Mouse (Mus musculus): ENCODE measurements around the gene Rbfox3.

Gene Rbfox3

DNA sequence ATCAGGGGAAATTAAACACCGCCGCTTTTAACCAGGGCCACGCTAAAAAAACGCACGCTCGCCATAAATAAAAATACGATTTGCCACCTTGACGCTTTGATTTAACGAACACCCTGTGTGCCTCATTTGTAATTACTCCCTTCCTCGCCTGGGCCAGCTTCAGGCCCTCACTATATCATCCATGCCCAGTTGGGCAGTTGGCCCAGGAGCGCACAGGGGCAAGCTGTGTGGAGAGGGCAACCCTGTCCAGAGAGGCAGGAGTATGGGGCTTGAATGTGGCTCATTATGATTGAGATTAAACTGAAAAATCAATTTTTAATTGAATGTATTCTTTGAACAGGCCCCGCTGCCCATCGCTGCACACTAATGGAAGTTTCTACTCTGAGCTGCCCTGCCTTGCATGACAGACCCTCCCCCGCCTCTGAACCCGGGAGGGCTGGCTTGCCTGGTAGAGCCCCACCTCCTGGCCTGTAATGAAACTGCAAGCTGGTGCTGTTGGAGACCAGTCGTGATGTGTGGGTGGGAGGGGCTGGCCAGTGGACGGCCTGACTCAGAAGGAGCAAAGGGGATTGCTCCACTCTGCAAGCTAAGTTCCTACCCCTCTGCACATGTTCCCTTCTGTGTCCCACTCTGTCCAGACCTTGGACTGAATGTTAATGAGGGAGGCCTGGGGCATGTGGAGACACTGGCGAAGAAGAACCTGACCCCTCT, 376.9 kb downstream of the Rbfox3 start:
- peak; percentile 54 for DNase-seq

- no peak for DNase-seq
These were observed 381.1 kb downstream of the Rbfox3 start for GRCm38 (mm10) chr11:118530313-118530712.

DNA sequence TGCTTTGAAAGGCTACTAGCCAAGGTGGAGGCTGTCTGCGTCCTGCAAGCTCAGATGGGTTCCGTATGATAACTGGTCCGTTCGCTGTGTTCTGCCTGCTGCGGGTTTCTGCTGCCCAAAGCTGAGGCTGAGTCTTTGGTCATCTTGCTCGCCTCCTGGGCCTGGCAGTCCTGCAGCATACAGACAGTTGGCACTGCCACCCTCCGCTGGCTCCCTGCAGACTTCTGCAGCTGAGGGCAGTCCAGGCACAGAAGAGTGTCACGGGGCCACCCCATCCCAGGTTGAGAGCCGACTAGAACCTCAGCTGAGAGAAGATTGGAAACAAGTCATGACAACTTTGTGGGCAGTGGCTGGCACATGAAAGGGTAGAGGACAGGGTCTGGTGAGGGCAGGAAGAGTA, 382.6 kb downstream of the Rbfox3 start:
- DNase-seq, result no peak

GRCm38 (mm10) chr11:118525059-118525458, 386.3 kb downstream of the Rbfox3 start:
- no peak for DNase-seq

GRCm38 (mm10) chr11:118523496-118524145, 387.8 kb downstream of the Rbfox3 start:
- no peak for DNase-seq

DNA sequence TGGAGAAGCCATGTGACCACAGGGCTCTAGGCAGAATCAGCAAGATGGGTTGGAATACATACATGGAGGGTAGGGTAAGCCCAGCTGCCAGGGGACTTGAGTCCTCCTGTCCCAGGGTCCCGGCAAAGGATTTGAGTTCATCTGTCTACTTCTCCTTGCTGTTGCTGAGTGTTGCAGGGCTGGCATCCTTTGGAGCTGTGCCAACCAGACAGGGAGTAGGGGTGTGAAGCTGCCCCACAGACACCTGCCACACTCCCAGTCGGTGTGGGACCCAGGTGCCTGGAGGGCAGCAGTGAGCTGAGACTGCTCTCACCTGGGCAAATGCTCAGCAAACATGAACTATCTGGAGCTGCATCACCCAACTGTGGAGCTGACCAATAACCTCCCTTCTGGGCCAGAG, 390.5 kb downstream of the Rbfox3 start:
- no peak for DNase-seq

DNA sequence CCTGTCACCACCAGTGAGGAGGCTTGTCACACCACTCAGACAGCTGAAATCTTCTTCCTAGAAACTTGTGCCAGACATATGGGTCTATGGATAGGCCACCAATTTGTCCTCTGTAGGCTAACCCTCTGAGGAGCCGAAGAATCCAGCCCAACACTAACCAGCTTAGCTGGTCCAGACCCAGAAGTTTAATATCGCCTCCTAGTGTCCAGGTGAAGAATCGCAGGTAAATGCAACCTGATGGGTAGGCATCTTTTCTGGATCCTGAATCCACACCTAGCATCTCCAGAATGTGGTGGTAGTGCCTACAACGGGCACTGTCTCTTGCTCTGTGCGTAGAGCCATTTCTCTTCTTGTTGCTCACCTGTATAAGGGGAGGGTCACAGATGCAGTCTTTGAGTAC, 391.1 kb downstream of the Rbfox3 start:
- DNase-seq, result no peak

- no peak for DNase-seq
These were observed 392.7 kb downstream of the Rbfox3 start for GRCm38 (mm10) chr11:118518743-118519142.

DNA sequence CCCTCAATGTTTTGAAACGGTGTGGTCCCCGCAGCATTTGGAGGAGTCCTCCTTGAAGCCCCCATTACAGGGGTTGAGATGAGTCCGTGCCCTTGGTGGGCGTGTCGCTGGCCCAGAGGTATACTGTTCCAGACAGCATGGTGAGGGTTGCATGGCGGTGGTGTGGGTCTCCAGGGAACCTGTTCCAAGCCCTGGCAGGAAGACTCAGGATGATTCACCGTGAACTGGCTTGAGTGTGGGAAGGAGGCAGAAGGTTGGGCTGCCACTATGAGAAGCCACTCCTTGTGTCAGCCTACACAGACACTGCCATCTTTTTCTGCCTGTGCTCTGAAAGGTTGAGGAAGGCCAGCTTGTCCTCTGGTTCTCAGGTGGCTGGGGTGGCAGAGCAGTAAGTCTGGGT, 393.5 kb downstream of the Rbfox3 start:
- DNase-seq, result no peak

GRCm38 (mm10) chr11:118512257-118512910, 399.0 kb downstream of the Rbfox3 start:
- DNase-seq, result no peak

DNA sequence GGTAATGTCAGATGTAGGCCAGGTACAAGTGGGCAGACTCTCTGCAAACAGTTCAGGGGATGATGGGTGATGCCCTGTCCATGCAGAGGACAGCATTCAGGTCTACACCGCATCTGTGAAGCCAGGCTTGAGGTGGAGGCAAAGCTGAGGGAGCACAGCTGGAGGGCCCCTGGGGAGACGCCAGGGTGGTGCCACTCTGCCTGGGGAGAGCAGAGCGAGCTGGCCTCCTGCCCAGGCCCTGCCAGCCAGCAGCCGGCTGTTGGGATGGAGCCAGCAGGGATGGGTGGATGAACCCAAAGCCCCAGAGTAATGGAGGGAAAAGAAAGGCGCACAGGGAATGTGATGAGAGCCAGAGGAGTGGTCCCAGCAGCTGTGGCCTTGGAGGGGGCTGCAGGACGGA, 399.5 kb downstream of the Rbfox3 start:
- DNase-seq, result peak; percentile 74

- DNase-seq, result no peak
These were observed 403.1 kb downstream of the Rbfox3 start for GRCm38 (mm10) chr11:118508341-118508740.

GRCm38 (mm10) chr11:118507904-118508303, 403.5 kb downstream of the Rbfox3 start:
- peak; percentile 82 for DNase-seq

GRCm38 (mm10) chr11:118507095-118507494, 404.3 kb downstream of the Rbfox3 start:
- DNase-seq, result no peak

- no peak for DNase-seq
These were observed 407.3 kb downstream of the Rbfox3 start for GRCm38 (mm10) chr11:118504180-118504454.

- DNase-seq, result no peak
These were observed 407.8 kb downstream of the Rbfox3 start for GRCm38 (mm10) chr11:118503418-118504179.

GRCm38 (mm10) chr11:118502990-118503389, 408.4 kb downstream of the Rbfox3 start:
- DNase-seq, result no peak

GRCm38 (mm10) chr11:118496066-118496689, 415.2 kb downstream of the Rbfox3 start:
- peak; percentile 57 for DNase-seq

DNA sequence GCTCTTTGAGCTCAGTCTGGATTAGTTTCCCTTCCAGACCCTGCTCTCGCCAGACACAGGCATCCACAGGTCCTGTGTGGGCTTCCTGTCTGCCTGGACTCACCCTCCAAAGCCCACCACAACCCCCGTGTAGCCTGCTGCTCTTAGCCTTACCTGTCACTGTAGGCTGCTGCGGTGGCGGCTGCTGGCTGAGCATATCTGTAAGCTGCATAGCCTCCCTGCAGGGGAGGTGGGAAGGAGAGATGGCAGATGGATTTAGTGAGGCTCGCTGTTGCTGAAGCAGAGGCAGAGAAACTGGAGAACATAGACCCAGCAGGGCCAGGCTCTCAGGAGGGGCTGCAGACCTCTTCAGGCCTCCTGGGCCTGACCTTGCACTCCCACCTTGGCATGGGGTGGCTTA, 416.3 kb downstream of the Rbfox3 start:
- no peak for DNase-seq

DNA sequence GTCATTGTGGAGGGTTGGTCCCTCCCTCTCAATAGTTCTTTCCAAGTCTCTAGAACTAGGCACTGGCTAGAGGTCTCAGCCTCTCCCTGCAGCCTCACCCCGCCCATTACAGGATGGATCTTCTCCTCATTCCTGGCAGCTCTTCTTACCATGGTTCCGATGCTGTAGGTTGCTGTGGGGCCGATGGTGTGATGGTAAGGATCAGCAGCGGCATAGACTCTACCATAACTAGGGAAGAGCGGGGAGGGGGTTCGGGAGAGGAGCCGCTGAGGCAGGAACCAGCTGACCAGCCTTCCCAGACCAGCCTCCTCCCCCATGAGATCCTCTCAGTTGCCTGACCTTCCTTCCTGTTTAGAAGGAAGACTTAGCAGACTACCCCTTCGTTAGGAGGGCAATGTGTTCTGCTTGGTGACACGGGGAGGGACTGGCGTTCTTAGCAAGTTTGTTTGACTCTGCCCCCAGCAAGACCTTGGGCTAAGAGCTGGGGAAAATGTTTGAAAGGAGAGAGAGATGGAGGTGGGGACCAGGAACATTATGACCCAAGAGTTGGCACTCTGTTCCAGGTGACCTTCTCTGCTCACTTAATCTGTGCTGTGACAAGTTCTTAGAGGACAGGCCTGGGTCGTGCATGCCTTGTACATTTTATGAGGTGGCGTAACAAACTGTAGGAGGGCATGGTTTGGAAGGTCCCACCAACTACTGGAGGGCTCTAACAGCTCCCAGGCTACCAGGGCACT, 417.2 kb downstream of the Rbfox3 start:
- DNase-seq, result no peak

GRCm38 (mm10) chr11:118493458-118493857, 417.9 kb downstream of the Rbfox3 start:
- DNase-seq, result no peak

DNA sequence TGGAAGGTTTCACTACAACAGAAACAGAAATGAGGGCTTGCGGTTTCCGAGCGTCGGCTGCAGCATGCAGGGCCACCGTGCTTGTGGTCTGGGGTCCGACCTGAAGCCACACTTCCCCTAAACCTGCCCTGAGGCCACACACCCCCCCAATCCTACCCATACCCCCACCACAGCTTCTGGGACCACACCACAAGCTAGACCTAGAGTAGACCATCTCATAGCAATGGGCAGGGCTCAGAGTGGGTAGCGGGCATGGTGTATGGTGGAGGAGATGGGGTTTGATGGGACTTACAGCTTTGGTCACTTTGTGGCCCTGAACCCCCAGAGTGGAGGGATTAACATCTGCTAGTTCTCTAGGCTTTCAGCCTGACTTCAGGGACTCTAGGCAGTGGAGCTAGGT, 420.2 kb downstream of the Rbfox3 start:
- DNase-seq, result no peak
